Mouse (Mus musculus): ENCODE data around the gene Mylpf. TPM values are rescaled to one million over a fixed set of nuclear protein-coding genes. Genes with fewer than 3 reads are reported as not detected.

The Mylpf gene
- total and polyA plus RNA-seq, 3 experiments: 3.0 to 5.2 (median 3.2) TPM

DNA sequence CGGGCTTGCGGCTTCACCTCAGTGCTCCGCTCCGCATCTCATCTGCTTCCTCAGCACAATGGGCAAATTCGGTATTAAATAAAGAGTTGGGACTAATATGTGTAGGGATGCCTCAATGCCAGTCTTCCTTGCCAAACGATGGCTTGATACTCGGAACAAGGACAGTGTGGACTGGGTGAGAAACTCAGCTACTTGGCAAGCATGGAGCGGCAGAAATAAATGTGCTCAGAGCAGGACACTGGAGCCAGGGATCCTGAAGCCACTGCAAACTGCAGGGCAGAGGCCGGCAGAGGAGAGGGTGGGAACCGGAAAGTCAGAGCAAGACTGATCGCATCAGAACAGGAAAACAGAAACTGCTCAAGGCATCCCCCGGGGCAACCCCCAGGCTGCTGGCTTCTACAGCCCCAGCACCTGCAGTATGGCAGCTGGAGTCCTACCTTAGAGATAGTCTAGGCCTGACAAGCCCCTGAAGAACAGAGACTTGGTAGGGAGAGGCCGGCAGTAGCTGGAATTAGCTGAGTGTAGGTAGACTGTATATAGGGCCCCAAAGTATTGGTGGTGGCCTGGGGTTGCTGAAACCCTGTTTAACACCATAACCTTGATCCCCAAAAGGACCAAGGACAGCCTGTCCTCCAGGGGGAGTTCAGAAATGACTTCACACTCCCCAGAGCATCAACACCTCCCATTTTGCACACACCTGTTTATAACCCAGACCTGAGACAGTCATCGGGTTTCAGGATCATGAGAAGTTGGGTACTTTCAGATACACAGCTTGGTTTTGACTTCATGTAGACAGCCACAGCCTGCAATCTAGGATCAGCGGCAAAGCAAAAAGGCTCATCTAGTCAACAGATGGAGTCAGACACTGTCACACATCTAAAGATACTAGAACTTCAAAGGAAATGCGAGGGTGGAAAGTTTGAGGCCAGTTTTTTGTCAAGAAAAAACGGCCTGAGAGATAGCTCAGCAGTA, 20.1 kb upstream of the Mylpf start (continued):
- peak; percentile 48; the same call in 1 of the 2 replicates for TF ChIP-seq SIN3A (IDR thresholded peaks at IDR 0.05; ENCODE audit: low read length)
- peak; percentile 45; the same call in 1 of the 2 replicates for TF ChIP-seq MAX (IDR thresholded peaks at IDR 0.05; ENCODE audit: low read length)
- peak; percentile 47 for TF ChIP-seq ZMIZ1 (IDR thresholded peaks at IDR 0.05; ENCODE audit: low read depth, low read length)
- TF ChIP-seq RAD21 (IDR thresholded peaks at IDR 0.05; ENCODE audit: low read depth, low read length): no peak; the same call in 1 of the 2 replicates
- TF ChIP-seq EP300 (IDR thresholded peaks at IDR 0.05; ENCODE audit: low read length): peak; percentile 88
- TF ChIP-seq SMC3 (IDR thresholded peaks at IDR 0.05; ENCODE audit: low read depth, low read length): no peak; the same call in 1 of the 2 replicates
- TF ChIP-seq CHD1 (IDR thresholded peaks at IDR 0.05; ENCODE audit: low read depth, low read length): peak; percentile 48; the same call in 1 of the 2 replicates
- TF ChIP-seq MYC (IDR thresholded peaks at IDR 0.05; ENCODE audit: low read depth, low read length): no peak
- peak; percentile 36; the same call in 1 of the 2 replicates for TF ChIP-seq ELF1 (IDR thresholded peaks at IDR 0.05; ENCODE audit: low read depth, low read length)
- TF ChIP-seq MAZ (IDR thresholded peaks at IDR 0.05; ENCODE audit: low read depth, low read length): 0 out of 2 replicates have a peak, but pooled peaks have one; percentile 26
- TF ChIP-seq IRF4 (IDR thresholded peaks at IDR 0.05; ENCODE audit: low read depth, low read length): peak; percentile 92

DNA sequence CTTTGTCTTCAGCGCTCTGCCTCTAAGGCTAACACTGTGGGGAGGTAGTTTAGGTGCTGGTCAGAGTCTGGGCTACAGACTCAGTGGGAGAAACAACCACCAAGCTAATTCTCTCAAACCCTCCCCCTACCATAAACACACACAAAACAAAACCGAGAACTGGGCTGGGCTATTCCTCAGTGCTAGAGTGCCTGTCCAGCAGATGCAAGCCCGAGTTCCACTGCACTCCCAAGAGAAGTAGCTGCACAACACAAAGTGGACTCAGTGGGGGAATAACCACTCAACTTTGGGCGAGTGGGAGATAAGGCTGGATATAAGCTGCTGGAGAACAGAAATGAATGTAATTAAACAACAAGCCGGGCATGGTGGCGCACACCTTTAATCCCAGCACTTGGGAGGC, 18.0 kb upstream of the Mylpf start:
- peaks cover 29 to 84% of the 10 kb centered on the region in 2 experiments for H3K4me1 ChIP-seq (ENCODE audit: control insufficient read depth in 1 of 2, insufficient read depth in 2 of 2)
- H3K79me2 ChIP-seq (replicated peaks; ENCODE audit: control insufficient read depth, extremely low read depth, insufficient read depth, poor library complexity, severe bottlenecking): peaks cover 36% of the 10 kb centered on the region
- H3K9ac ChIP-seq (ENCODE audit: insufficient read depth, low read depth): peak overlapping the region; percentile 42
- in situ Hi-C loops (cut with MboI; ENCODE audit: low pct_ligation_motif_present, low pct_unique_long_range_greater_than_20kb, low sequenced_read_pairs): no loop called here
- H3K4me3 ChIP-seq (replicated peaks in 1 of 3; ENCODE audit: low read depth in 2 of 3, low read length in 2 of 3, poor library complexity in 1 of 3): peak overlapping the region in 2 of 3 experiments; percentile 14 to 39
- H3K27me3 ChIP-seq (replicated peaks): no peaks in the 10 kb centered on the region
- H3K27ac ChIP-seq (ENCODE audit: insufficient read depth, low read depth): peak overlapping the region; percentile 97
- H3K9me3 ChIP-seq (replicated peaks; ENCODE audit: low read length): no peaks in the 10 kb centered on the region
- no peak for DNase-seq (ENCODE audit: extremely low read depth)
- H3K36me3 ChIP-seq (replicated peaks in 1 of 2; ENCODE audit: control insufficient read depth in 1 of 2, insufficient read depth in 1 of 2, low read length in 1 of 2): peaks cover 45 to 73% of the 10 kb centered on the region in 2 experiments
- dilution Hi-C loops (cut with MboI; ENCODE audit: extremely low pct_ligation_motif_present, extremely low pct_unique_long_range_greater_than_20kb, low sequenced_read_pairs): no loop called here
- peak overlapping the region; percentile 17; the same call in 1 of the 2 replicates for H3K4me2 ChIP-seq (ENCODE audit: insufficient read depth, low read depth, poor library complexity, severe bottlenecking)
- no peak for TF ChIP-seq MAFK (IDR thresholded peaks at IDR 0.05; ENCODE audit: insufficient replicate concordance, low read length)
- no peak for TF ChIP-seq MYC (IDR thresholded peaks at IDR 0.05; ENCODE audit: low read depth, low read length)
- TF ChIP-seq PAX5 (IDR thresholded peaks at IDR 0.05; ENCODE audit: low read length): no peak
- TF ChIP-seq TBP (conservative IDR thresholded peaks at IDR 0.05; ENCODE audit: low read depth, low read length): peak; percentile 82; the same call in 1 of the 2 replicates
- TF ChIP-seq CHD2 (IDR thresholded peaks at IDR 0.05; ENCODE audit: low read length): peak; percentile 52
- TF ChIP-seq USF1 (IDR thresholded peaks at IDR 0.05; ENCODE audit: low read depth, low read length): no peak
- no peak for TF ChIP-seq ELF1 (IDR thresholded peaks at IDR 0.05; ENCODE audit: low read depth, low read length)
- TF ChIP-seq IRF4 (IDR thresholded peaks at IDR 0.05; ENCODE audit: low read depth, low read length): peak; percentile 90
- TF ChIP-seq SMC3 (IDR thresholded peaks at IDR 0.05; ENCODE audit: low read depth, low read length): no peak
- no peak for TF ChIP-seq MXI1 (IDR thresholded peaks at IDR 0.05; ENCODE audit: low read depth, low read length)
- no peak; the same call in 1 of the 2 replicates for TF ChIP-seq EP300 (IDR thresholded peaks at IDR 0.05; ENCODE audit: low read length)
- 0 out of 2 replicates have a peak, but pooled peaks have one; percentile 50 for TF ChIP-seq MAZ (IDR thresholded peaks at IDR 0.05; ENCODE audit: low read depth, low read length)
- no peak for TF ChIP-seq USF2 (conservative IDR thresholded peaks at IDR 0.05; ENCODE audit: low read depth, low read length)
- peak; percentile 53; the same call in 1 of the 2 replicates for TF ChIP-seq ZMIZ1 (IDR thresholded peaks at IDR 0.05; ENCODE audit: low read depth, low read length)
- TF ChIP-seq JUN (IDR thresholded peaks at IDR 0.05; ENCODE audit: insufficient read depth, low read depth, low read length): no peak
- TF ChIP-seq ZNF384 (IDR thresholded peaks at IDR 0.05; ENCODE audit: low read depth, low read length): no peak
- peak; percentile 44; the same call in 1 of the 2 replicates for TF ChIP-seq ETS1 (conservative IDR thresholded peaks at IDR 0.05; ENCODE audit: low read depth, low read length)
- peak; percentile 65; the same call in 1 of the 2 replicates for TF ChIP-seq TCF12 (IDR thresholded peaks at IDR 0.05; ENCODE audit: low read depth, low read length)
- no peak for TF ChIP-seq KAT2A (IDR thresholded peaks at IDR 0.05; ENCODE audit: insufficient replicate concordance, low read length)
- 0 out of 2 replicates have a peak, but pooled peaks have one; percentile 32 for TF ChIP-seq MEF2A (IDR thresholded peaks at IDR 0.05; ENCODE audit: borderline replicate concordance, low read depth, low read length)
- TF ChIP-seq UBTF (IDR thresholded peaks at IDR 0.05; ENCODE audit: low read depth, low read length): no peak
- TF ChIP-seq CHD1 (IDR thresholded peaks at IDR 0.05; ENCODE audit: low read depth, low read length): peak; percentile 42; the same call in 1 of the 2 replicates
- TF ChIP-seq MAX (IDR thresholded peaks at IDR 0.05; ENCODE audit: low read length): no peak
- TF ChIP-seq SIN3A (IDR thresholded peaks at IDR 0.05; ENCODE audit: low read length): peak; percentile 71; the same call in 1 of the 2 replicates
- no peak for TF ChIP-seq JUND (conservative IDR thresholded peaks at IDR 0.05; ENCODE audit: low read depth, low read length)
- TF ChIP-seq ZC3H11A (IDR thresholded peaks at IDR 0.05; ENCODE audit: low read depth, low read length): no peak
- TF ChIP-seq E2F4 (IDR thresholded peaks at IDR 0.05; ENCODE audit: insufficient replicate concordance, low read depth, low read length): no peak
- TF ChIP-seq POLR2A (IDR thresholded peaks at IDR 0.05; ENCODE audit: low read depth, low read length): peak; percentile 66
- no peak for TF ChIP-seq GABPA (IDR thresholded peaks at IDR 0.05; ENCODE audit: insufficient replicate concordance, low read depth, low read length)
- TF ChIP-seq POLR2AphosphoS2 (IDR thresholded peaks at IDR 0.05; ENCODE audit: low read depth, low read length): peak; percentile 79; the same call in 1 of the 2 replicates

All from CH12.LX (cell line).